Mouse (Mus musculus) heart, embryonic 16.5 days (tissue): ENCODE data around the gene Rpusd1. TPM values are rescaled to one million over a fixed set of nuclear protein-coding genes. Genes with fewer than 3 reads are reported as not detected.

Source experiments
- microRNA-seq: library from miRNA; unstranded; fragments of <30 nt; microRNA quantifications from one replicate; pipeline ENCODE4, GENCODE M21; 2017
- polyA plus RNA-seq: library from polyadenylated mRNA; unstranded; fragments of >200 nt; fragmentation: Nextera tagmentation; extraction: Ambion mirVana; gene quantifications from 2 replicates; pipeline ENCODE4 v1.2.1, GENCODE M21; 2015

Rpusd1 gene
- polyA plus RNA-seq, 1 experiment from 2014 or later = 12.7 TPM

Small RNAs within 50 kb of the gene (microRNA-seq; reads per million reads assigned to microRNA genes)
- gene Gm25083 (not detected), gene Mir6966 (0.79 reads per million)

Other genes starting within 250 kb of the Rpusd1 start
- gene Sstr5, start 230.4 kb upstream of the Rpusd1 start, polyA plus RNA-seq = 0.07 and 0.12 TPM in 2 replicates
- gene Sox8, start 157.0 kb upstream of the Rpusd1 start, polyA plus RNA-seq = 0.54 and 0.82 TPM in 2 replicates
- gene Lmf1, start 148.6 kb upstream of the Rpusd1 start, polyA plus RNA-seq = 36.9 and 39.8 TPM in 2 replicates
- gene Gng13, start 10.5 kb upstream of the Rpusd1 start, polyA plus RNA-seq = 0.60 and 2.2 TPM in 2 replicates
- 16.7 and 17.2 TPM in 2 replicates for gene Chtf18, start 251 bp upstream of the Rpusd1 start, polyA plus RNA-seq
- 0.16 TPM in 2 replicates for gene Mslnl, start 8.4 kb downstream of the Rpusd1 start, polyA plus RNA-seq
- gene Msln, start 26.7 kb downstream of the Rpusd1 start, polyA plus RNA-seq = 50.0 and 51.1 TPM in 2 replicates
- 38.3 and 39.7 TPM in 2 replicates for gene Narfl, start 46.1 kb downstream of the Rpusd1 start, polyA plus RNA-seq
- gene Haghl, start 58.0 kb downstream of the Rpusd1 start, polyA plus RNA-seq = 51.4 and 55.2 TPM in 2 replicates
- 0.53 and 0.80 TPM in 2 replicates for gene Ccdc78, start 58.9 kb downstream of the Rpusd1 start, polyA plus RNA-seq
- gene Fam173a, start 65.2 kb downstream of the Rpusd1 start, polyA plus RNA-seq = 65.1 and 68.9 TPM in 2 replicates
- 0.26 and 0.54 TPM in 2 replicates for gene AC134908.4, start 68.0 kb downstream of the Rpusd1 start, polyA plus RNA-seq
- 25.6 and 26.9 TPM in 2 replicates for gene Metrn, start 69.5 kb downstream of the Rpusd1 start, polyA plus RNA-seq
- 0.75 and 0.81 TPM in 2 replicates for gene Fbxl16, start 81.4 kb downstream of the Rpusd1 start, polyA plus RNA-seq
- gene Wdr24, start 96.0 kb downstream of the Rpusd1 start, polyA plus RNA-seq = 18.7 and 19.8 TPM in 2 replicates
- 35.0 and 36.6 TPM in 2 replicates for gene Jmjd8, start 101.2 kb downstream of the Rpusd1 start, polyA plus RNA-seq
- 292 and 304 TPM in 2 replicates for gene Stub1, start 105.7 kb downstream of the Rpusd1 start, polyA plus RNA-seq
- 1.6 and 1.7 TPM in 2 replicates for gene Rhbdl1, start 109.6 kb downstream of the Rpusd1 start, polyA plus RNA-seq
- gene Gm20683, start 114.1 kb downstream of the Rpusd1 start, polyA plus RNA-seq = 2.0 and 2.5 TPM in 2 replicates
- 31.6 and 32.7 TPM in 2 replicates for gene Rhot2, start 117.2 kb downstream of the Rpusd1 start, polyA plus RNA-seq
- 13.1 and 15.0 TPM in 2 replicates for gene Wdr90, start 133.8 kb downstream of the Rpusd1 start, polyA plus RNA-seq
- 225 and 234 TPM in 2 replicates for gene Mcrip2, start 141.1 kb downstream of the Rpusd1 start, polyA plus RNA-seq
- gene Mettl26, start 147.4 kb downstream of the Rpusd1 start, polyA plus RNA-seq = 35.1 and 37.1 TPM in 2 replicates
- 0.30 and 0.41 TPM in 2 replicates for gene Wfikkn1, start 153.2 kb downstream of the Rpusd1 start, polyA plus RNA-seq
- 14.5 and 18.7 TPM in 2 replicates for gene Rab40c, start 192.1 kb downstream of the Rpusd1 start, polyA plus RNA-seq
- 59.3 and 66.0 TPM in 2 replicates for gene Pigq, start 217.3 kb downstream of the Rpusd1 start, polyA plus RNA-seq
- 0.06 and 0.11 TPM in 2 replicates for gene Nhlrc4, start 217.3 kb downstream of the Rpusd1 start, polyA plus RNA-seq
- 0.11 TPM in 1 of 2 replicates, not detected in the other for gene A930017K11Rik, start 224.9 kb downstream of the Rpusd1 start, polyA plus RNA-seq